Mouse (Mus musculus) myocyte (in vitro differentiated cells): ENCODE results near the gene 4930404N11Rik.

Experiments
- POLR2A ChIP-seq: IDR thresholded peaks from one replicate; pipeline ENCODE4 v1.6.1; 2011; ENCODE audit warnings: low read depth, mild to moderate bottlenecking, control low read depth, moderate library complexity; ENCODE audit not compliant: insufficient read length
- USF1 ChIP-seq: IDR thresholded peaks from one replicate; pipeline ENCODE4 v1.6.1; 2011; ENCODE audit warnings: low read depth, mild to moderate bottlenecking, control low read depth, moderate library complexity

DNA sequence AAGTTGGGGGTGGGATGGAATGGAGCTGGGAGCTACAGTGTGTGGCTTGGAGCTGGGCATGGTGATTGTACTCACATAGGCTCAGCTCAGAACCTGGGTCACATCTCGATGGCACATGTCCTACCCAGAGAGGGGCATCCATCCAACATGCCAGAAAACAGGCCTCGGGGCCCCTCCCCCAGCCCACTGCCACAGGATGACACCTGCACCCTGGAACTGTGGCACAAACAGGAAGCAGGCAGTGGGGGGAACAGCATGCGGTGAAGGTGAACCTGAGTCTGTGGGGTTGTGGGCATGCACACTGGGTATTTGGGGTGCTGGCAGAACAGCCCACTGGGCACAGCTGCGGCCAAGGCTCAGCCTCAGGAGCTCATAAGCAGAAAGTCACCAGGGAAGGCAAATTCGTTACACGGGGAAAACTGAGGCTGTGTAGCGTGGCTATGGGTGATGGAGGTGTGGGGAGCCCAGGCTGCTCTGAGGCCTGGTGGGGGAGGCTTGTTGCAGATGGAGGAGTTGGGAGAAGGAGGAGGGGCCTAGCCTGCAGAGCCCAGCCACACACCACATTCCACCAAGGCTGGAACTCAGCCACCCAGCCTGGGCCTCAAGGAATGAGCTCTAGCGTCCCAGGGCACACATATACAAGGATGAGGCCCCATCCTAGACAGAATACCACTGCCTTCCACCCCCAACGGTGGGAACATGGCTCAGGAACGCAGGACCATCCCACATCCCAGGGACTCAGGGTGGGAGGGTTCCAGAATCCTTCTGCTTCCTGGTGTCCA lies 36.2 kb downstream of the 4930404N11Rik start:
- TF ChIP-seq POLR2A: no peak
- no peak for TF ChIP-seq USF1
